Mouse (Mus musculus): ENCODE results near the gene Oas1a. TPM values are rescaled to one million over a fixed set of nuclear protein-coding genes. Genes with fewer than 3 reads are reported as not detected.
"Not testable (repeated sequence)": the region's sequence is repeated elsewhere in the genome, so short reads cannot be mapped to it uniquely, and the experiment has no call there.

Gene Oas1a
- polyA plus RNA-seq (2014; fragmentation: Nextera tagmentation; extraction: Ambion mirVana): 0.72 and 0.89 TPM in 2 replicates

GRCm38 (mm10) chr5:120906791-120907733, at the start of gene Oas1a:
Gene Oas1a (minus strand): TSS chr5:120907521.
- not testable (repeated sequence) for H3K9me3 ChIP-seq (ENCODE audit: control insufficient read depth, low read length); H3K4me1 ChIP-seq (ENCODE audit: control insufficient read depth, insufficient read depth, low read length); ATAC-seq (ENCODE audit: low FRiP score); H3K4me3 ChIP-seq (ENCODE audit: low read depth, low read length); H3K27ac ChIP-seq (ENCODE audit: low read depth, low read length); H3K4me2 ChIP-seq; DNase-seq (ENCODE audit: low spot score, missing footprints); H3K27me3 ChIP-seq (ENCODE audit: control insufficient read depth, insufficient read depth, low read length); H3K36me3 ChIP-seq (ENCODE audit: control insufficient read depth, insufficient read depth, low read length); H3K9ac ChIP-seq (ENCODE audit: low read length)
- WGBS: 38% methylated on average over 8 of the region's 12 CpGs

DNA sequence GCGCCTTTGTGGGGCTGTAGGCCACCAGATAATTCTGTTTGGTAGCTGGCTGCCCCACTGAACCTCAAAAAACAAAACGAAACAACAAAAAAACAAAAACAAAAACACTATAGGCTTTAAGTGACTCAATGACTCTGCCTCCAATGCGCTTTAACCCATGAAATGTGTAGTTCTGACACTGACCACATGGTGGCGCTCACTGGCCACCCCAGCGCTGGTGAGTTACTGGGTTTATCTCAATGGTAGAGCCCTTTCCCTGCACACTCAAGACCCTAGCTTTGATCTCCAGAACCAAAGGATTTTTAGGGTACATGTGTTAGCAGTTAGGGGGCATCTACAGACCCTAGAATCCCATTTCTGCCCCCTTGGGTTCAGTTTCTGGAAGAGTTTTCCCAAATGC, 46.7 kb upstream of the Oas1a start:
- Histone ChIP-seq H3K36me3 (ENCODE audit: control insufficient read depth, insufficient read depth, low read length) (no peaks in the 10 kb centered on the region), H3K4me2 (no peak overlapping the region), H3K4me1 (ENCODE audit: control insufficient read depth, insufficient read depth, low read length) (no peaks in the 10 kb centered on the region), H3K9me3 (ENCODE audit: control insufficient read depth, low read length) (no peaks in the 10 kb centered on the region), H3K27me3 (ENCODE audit: control insufficient read depth, insufficient read depth, low read length) (no peaks in the 10 kb centered on the region), H3K27ac (ENCODE audit: low read depth, low read length) (no peak overlapping the region), H3K9ac (ENCODE audit: low read length) (no peak overlapping the region), H3K4me3 (ENCODE audit: low read depth, low read length) (no peak overlapping the region)
- peak; percentile 96 for DNase-seq (ENCODE audit: low spot score, missing footprints)
- 14% methylated on average over 5 of the region's 5 CpGs for WGBS
- no peak for ATAC-seq (ENCODE audit: low FRiP score)

DNA sequence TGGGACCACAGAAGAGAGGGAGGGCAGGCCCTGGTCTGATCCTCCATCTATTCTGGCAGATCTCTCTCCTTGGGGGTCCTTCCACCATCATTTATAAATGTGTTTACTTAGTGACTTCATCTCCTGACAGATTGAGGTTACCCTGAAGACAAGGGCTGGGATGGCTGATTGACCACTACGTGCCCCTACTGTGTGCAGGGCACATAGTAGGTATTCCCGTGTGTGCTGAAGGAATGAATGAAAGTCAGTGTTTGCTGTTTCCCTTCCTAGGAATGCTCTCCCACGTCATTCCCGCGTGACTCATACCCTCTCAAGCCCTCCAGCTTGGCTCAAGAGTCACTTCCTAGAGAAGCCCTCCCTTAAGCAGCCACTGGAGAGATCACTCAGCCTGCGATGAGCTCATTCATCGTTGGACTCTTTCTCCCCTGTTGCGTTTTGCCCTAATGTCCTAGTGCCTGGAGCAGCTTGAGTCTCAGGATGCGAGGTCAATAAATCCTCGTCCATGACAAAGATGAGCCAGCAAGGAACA, 45.0 kb upstream of the Oas1a start:
- no peaks in the 10 kb centered on the region for H3K4me1 ChIP-seq (ENCODE audit: control insufficient read depth, insufficient read depth, low read length)
- no peaks in the 10 kb centered on the region for H3K36me3 ChIP-seq (ENCODE audit: control insufficient read depth, insufficient read depth, low read length)
- no peak for DNase-seq (ENCODE audit: low spot score, missing footprints)
- no peak overlapping the region for H3K4me3 ChIP-seq (ENCODE audit: low read depth, low read length)
- H3K9me3 ChIP-seq (ENCODE audit: control insufficient read depth, low read length): no peaks in the 10 kb centered on the region
- ATAC-seq (ENCODE audit: low FRiP score): no peak
- 73% methylated on average over 10 of the region's 10 CpGs for WGBS
- no peaks in the 10 kb centered on the region for H3K27me3 ChIP-seq (ENCODE audit: control insufficient read depth, insufficient read depth, low read length)
- H3K4me2 ChIP-seq: no peak overlapping the region
- no peak overlapping the region for H3K9ac ChIP-seq (ENCODE audit: low read length)
- no peak overlapping the region for H3K27ac ChIP-seq (ENCODE audit: low read depth, low read length)

DNA sequence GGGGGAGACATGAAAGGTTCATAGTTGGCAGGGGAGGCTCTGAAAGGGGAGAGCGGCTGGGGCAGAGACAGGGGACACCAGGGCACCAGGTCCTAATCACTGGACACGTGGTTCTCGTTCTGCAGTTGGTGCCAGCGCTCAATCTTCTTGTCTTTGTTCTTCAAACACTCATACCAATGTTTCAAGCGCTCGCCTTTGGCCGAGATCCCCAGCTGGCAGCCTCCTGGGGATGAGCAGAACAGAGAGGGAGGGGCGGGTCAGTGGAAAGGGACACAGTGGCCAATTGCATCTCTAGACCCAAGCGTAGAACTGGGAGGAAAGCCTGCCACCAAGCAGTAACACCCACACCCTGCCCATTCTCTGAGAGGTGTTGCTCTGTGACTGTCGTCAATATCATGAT, 34.8 kb upstream of the Oas1a start:
- Histone ChIP-seq H3K27me3 (ENCODE audit: control insufficient read depth, insufficient read depth, low read length) (no peaks in the 10 kb centered on the region), H3K9ac (ENCODE audit: low read length) (no peak overlapping the region), H3K4me3 (ENCODE audit: low read depth, low read length) (no peak overlapping the region), H3K9me3 (ENCODE audit: control insufficient read depth, low read length) (no peaks in the 10 kb centered on the region), H3K27ac (ENCODE audit: low read depth, low read length) (no peak overlapping the region), H3K4me1 (ENCODE audit: control insufficient read depth, insufficient read depth, low read length) (no peaks in the 10 kb centered on the region; the same call in 1 of the 2 replicates), H3K36me3 (ENCODE audit: control insufficient read depth, insufficient read depth, low read length) (no peaks in the 10 kb centered on the region), H3K4me2 (no peak overlapping the region)
- DNase-seq (ENCODE audit: low spot score, missing footprints): no peak
- WGBS: 76% methylated on average over 10 of the region's 10 CpGs
- no peak for ATAC-seq (ENCODE audit: low FRiP score)

GRCm38 (mm10) chr5:120938586-120938985, 31.3 kb upstream of the Oas1a start:
- Histone ChIP-seq H3K4me2 (no peak overlapping the region), H3K27me3 (ENCODE audit: control insufficient read depth, insufficient read depth, low read length) (no peaks in the 10 kb centered on the region), H3K9me3 (ENCODE audit: control insufficient read depth, low read length) (no peaks in the 10 kb centered on the region), H3K4me3 (ENCODE audit: low read depth, low read length) (no peak overlapping the region), H3K36me3 (ENCODE audit: control insufficient read depth, insufficient read depth, low read length) (no peaks in the 10 kb centered on the region), H3K4me1 (ENCODE audit: control insufficient read depth, insufficient read depth, low read length) (no peaks in the 10 kb centered on the region), H3K9ac (ENCODE audit: low read length) (no peak overlapping the region), H3K27ac (ENCODE audit: low read depth, low read length) (no peak overlapping the region)
- ATAC-seq (ENCODE audit: low FRiP score): no peak
- WGBS: 49% methylated on average over 8 of the region's 8 CpGs
- DNase-seq (ENCODE audit: low spot score, missing footprints): no peak

GRCm38 (mm10) chr5:120937841-120938240, 30.5 kb upstream of the Oas1a start:
- Histone ChIP-seq H3K9me3 (ENCODE audit: control insufficient read depth, low read length) (no peaks in the 10 kb centered on the region), H3K4me3 (ENCODE audit: low read depth, low read length) (no peak overlapping the region), H3K27me3 (ENCODE audit: control insufficient read depth, insufficient read depth, low read length) (no peaks in the 10 kb centered on the region), H3K4me1 (ENCODE audit: control insufficient read depth, insufficient read depth, low read length) (no peaks in the 10 kb centered on the region), H3K27ac (ENCODE audit: low read depth, low read length) (no peak overlapping the region), H3K9ac (ENCODE audit: low read length) (no peak overlapping the region), H3K36me3 (ENCODE audit: control insufficient read depth, insufficient read depth, low read length) (no peaks in the 10 kb centered on the region), H3K4me2 (no peak overlapping the region)
- WGBS: 77% methylated on average over 4 of the region's 4 CpGs
- DNase-seq (ENCODE audit: low spot score, missing footprints) (no peak), ATAC-seq (ENCODE audit: low FRiP score) (no peak)

GRCm38 (mm10) chr5:120933966-120934365, 26.6 kb upstream of the Oas1a start:
- Histone ChIP-seq H3K4me2 (no peak overlapping the region), H3K27me3 (ENCODE audit: control insufficient read depth, insufficient read depth, low read length) (no peaks in the 10 kb centered on the region), H3K36me3 (ENCODE audit: control insufficient read depth, insufficient read depth, low read length) (no peaks in the 10 kb centered on the region), H3K27ac (ENCODE audit: low read depth, low read length) (no peak overlapping the region), H3K4me1 (ENCODE audit: control insufficient read depth, insufficient read depth, low read length) (no peaks in the 10 kb centered on the region), H3K4me3 (ENCODE audit: low read depth, low read length) (no peak overlapping the region), H3K9me3 (ENCODE audit: control insufficient read depth, low read length) (no peaks in the 10 kb centered on the region), H3K9ac (ENCODE audit: low read length) (no peak overlapping the region)
- 14% methylated on average over 5 of the region's 5 CpGs for WGBS
- ATAC-seq (ENCODE audit: low FRiP score) (no peak), DNase-seq (ENCODE audit: low spot score, missing footprints) (no peak)

DNA sequence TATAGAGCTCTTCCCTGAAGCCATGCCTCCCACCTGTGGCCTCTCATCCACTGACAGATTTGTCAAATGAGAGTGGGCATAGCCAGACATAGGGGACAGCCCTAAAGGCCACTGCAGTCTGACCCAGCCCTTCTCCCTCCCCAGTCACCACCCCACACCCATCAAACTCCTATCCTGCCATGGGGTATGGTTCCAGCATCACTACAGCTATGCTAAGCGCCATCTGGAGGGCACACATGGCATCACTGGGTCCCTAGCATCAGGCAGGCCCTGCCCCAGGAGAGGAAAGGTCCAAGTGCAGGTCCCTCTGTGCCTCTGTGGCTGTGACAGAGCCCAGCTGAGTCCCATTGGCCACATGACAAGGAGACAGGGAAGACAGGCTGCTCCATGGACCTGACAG, 19.7 kb upstream of the Oas1a start:
- H3K9me3 ChIP-seq (ENCODE audit: control insufficient read depth, low read length): no peaks in the 10 kb centered on the region
- WGBS: 8% methylated on average over 1 of the region's 1 CpGs
- no peak for ATAC-seq (ENCODE audit: low FRiP score)
- no peaks in the 10 kb centered on the region for H3K27me3 ChIP-seq (ENCODE audit: control insufficient read depth, insufficient read depth, low read length)
- no peak overlapping the region for H3K9ac ChIP-seq (ENCODE audit: low read length)
- no peaks in the 10 kb centered on the region for H3K36me3 ChIP-seq (ENCODE audit: control insufficient read depth, insufficient read depth, low read length)
- H3K4me2 ChIP-seq: no peak overlapping the region
- no peak overlapping the region for H3K4me3 ChIP-seq (ENCODE audit: low read depth, low read length)
- no peak for DNase-seq (ENCODE audit: low spot score, missing footprints)
- H3K4me1 ChIP-seq (ENCODE audit: control insufficient read depth, insufficient read depth, low read length): no peaks in the 10 kb centered on the region
- H3K27ac ChIP-seq (ENCODE audit: low read depth, low read length): no peak overlapping the region

- not testable (repeated sequence) for H3K36me3 ChIP-seq (ENCODE audit: control insufficient read depth, insufficient read depth, low read length); H3K4me2 ChIP-seq; ATAC-seq (ENCODE audit: low FRiP score); H3K27me3 ChIP-seq (ENCODE audit: control insufficient read depth, insufficient read depth, low read length); H3K27ac ChIP-seq (ENCODE audit: low read depth, low read length); H3K9me3 ChIP-seq (ENCODE audit: control insufficient read depth, low read length); H3K4me1 ChIP-seq (ENCODE audit: control insufficient read depth, insufficient read depth, low read length); H3K4me3 ChIP-seq (ENCODE audit: low read depth, low read length); DNase-seq (ENCODE audit: low spot score, missing footprints); H3K9ac ChIP-seq (ENCODE audit: low read length)
- WGBS: 74% methylated on average over 2 of the region's 2 CpGs
Measured at GRCm38 (mm10) chr5:120926311-120926710, 19.0 kb upstream of the Oas1a start.

All from midbrain, embryonic 11.5 days (tissue).